Mouse (Mus musculus) olfactory bulb, adult 2 months (tissue): ENCODE measurements around the gene Rhobtb1.

ENCODE experiments used
- CTCF ChIP-seq: fragments of 200-500 bp; IDR thresholded peaks from 2 replicates; pipeline ENCODE4 v1.5.1; 2012; ENCODE audit warnings: low read depth, mild to moderate bottlenecking, low read length, moderate library complexity; ENCODE audit not compliant: insufficient read depth
- POLR2A ChIP-seq: fragments of 200-500 bp; IDR thresholded peaks from 2 replicates; pipeline ENCODE4 v1.6.1; 2012; ENCODE audit warnings: mild to moderate bottlenecking, low read depth, low read length, moderate library complexity; ENCODE audit not compliant: insufficient read depth

DNA sequence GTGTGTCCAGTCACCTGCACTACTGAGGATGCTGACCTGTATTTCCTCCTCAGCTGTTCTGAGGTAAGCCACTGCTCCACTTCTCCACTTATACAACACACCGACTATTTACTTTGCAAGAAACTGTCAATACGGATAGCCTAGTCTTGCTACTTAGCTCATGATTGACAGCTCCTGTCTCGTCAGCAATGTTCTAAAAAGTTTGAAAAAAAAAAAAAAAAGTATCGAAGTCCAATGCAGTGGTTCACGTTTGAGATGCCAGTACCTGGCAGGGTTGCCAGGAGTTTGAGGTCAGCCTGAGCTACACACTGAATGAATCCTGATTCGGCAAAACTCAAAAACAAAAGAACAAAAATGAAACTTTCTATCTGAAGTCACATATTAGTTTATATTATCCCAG is 180.0 kb downstream of the Rhobtb1 start:
- TF ChIP-seq CTCF (no peak), POLR2A (no peak)
